Mouse (Mus musculus) liver, embryonic 14.5 days (tissue): ENCODE measurements at regions not wholly inside any gene's neighbourhood (a gene's known extent, or its start where the extent isn't known, plus 50 kb on each side); places are given as distances from the start of the nearest gene placed in this dataset.

ENCODE experiments used
- CTCF ChIP-seq: IDR thresholded peaks from 2 replicates; pipeline ENCODE4 v1.5.1; 2016; ENCODE audit warnings: antibody characterized with exemption, low read depth, control low read depth
- EP300 ChIP-seq: IDR thresholded peaks from 2 replicates; pipeline ENCODE4 v1.6.1; 2016; ENCODE audit warnings: antibody characterized with exemption, low read depth

DNA sequence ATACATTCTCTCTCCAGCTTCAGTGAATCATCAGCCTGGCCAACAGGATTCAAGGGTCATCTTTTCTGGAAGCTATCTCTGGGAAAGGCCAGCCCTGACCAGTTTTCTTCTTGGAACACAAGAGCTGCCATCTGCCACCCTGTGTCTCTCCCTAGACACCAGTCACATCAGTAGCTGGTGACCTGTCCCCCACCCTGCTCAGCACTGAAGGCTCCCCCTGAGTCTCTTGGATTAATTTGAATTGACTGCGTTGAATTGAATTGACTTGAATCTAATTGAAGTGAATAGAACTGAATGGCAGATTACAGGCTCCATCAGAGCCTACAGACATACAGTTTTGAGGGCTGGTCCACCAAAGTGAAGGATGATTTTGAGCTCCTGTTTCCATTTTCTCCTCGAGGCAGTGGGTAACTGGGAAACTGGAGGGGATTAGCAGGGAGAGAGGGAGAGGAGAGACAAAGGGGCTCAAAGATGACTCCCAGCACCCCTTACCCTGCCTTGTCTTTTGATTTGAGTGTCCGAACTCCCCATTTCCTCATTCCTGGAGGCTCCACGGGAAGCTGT is 133.4 kb upstream of the Tle3 start:
- no peak for TF ChIP-seq EP300
- TF ChIP-seq CTCF, result no peak
